Mouse (Mus musculus) T-helper 2 cell (primary cell): Measurements from ENCODE around the gene Cep295.
"Not testable (repeated sequence)": the region's sequence is repeated elsewhere in the genome, so short reads cannot be mapped to it uniquely, and the experiment has no call there.

Experiments
- in situ Hi-C: fragments of 300-600 bp; cut with MboI, MseI; formaldehyde crosslinking; loops from one replicate; pipeline ENCODE4 v1.15.1; 2025; ENCODE audit warnings: high pct_unique_total_duplicates

The Cep295 gene

GRCm38 (mm10) chr9:15357484-15358275 is at the start of gene Cep295:
Gene Cep295 (minus strand): TSS chr9:15357788.
- in situ Hi-C loops, result no loop called here

GRCm38 (mm10) chr9:15397591-15397990 is 40.0 kb upstream of the Cep295 start:
- in situ Hi-C loops, result no loop called here

GRCm38 (mm10) chr9:15395353-15395942 is 37.9 kb upstream of the Cep295 start:
- in situ Hi-C loops, result no loop called here

GRCm38 (mm10) chr9:15387075-15387643 is 29.6 kb upstream of the Cep295 start:
- in situ Hi-C loops, result no loop called here

- in situ Hi-C loops, result no loop called here
Measured at GRCm38 (mm10) chr9:15384266-15384665, 26.7 kb upstream of the Cep295 start.

- in situ Hi-C loops, result loop anchor here (10.0 kb wide), 1 partner anchor 319 kb away; no protein-coding TSS in a partner anchor
Measured at GRCm38 (mm10) chr9:15366260-15366659, 8.7 kb upstream of the Cep295 start.

- in situ Hi-C loops, result loop anchor here (10.0 kb wide), 1 partner anchor 319 kb away; no protein-coding TSS in a partner anchor
Measured at GRCm38 (mm10) chr9:15365856-15366255, 8.3 kb upstream of the Cep295 start.

GRCm38 (mm10) chr9:15364843-15365242 is 7.3 kb upstream of the Cep295 start:
- in situ Hi-C loops, result loop anchor here (10.0 kb wide), 1 partner anchor 320 kb away; no protein-coding TSS in a partner anchor

- in situ Hi-C loops, result no loop called here
Measured at GRCm38 (mm10) chr9:15356916-15357483, 588 bp downstream of the Cep295 start.

GRCm38 (mm10) chr9:15349925-15350324 is 7.7 kb downstream of the Cep295 start:
- in situ Hi-C loops, result loop anchor here (10.0 kb wide), 1 partner anchor 1535 kb away; no protein-coding TSS in a partner anchor

GRCm38 (mm10) chr9:15337776-15338175 is 19.8 kb downstream of the Cep295 start:
- in situ Hi-C loops, result no loop called here

- in situ Hi-C loops, result no loop called here
Measured at GRCm38 (mm10) chr9:15318170-15318742, 39.3 kb downstream of the Cep295 start.

- in situ Hi-C loops, result no loop called here
Measured at GRCm38 (mm10) chr9:15317223-15318169, 40.1 kb downstream of the Cep295 start.

- in situ Hi-C loops, result not testable (repeated sequence)
Measured at GRCm38 (mm10) chr9:15316296-15316695, 41.3 kb downstream of the Cep295 start.

- in situ Hi-C loops, result no loop called here
Measured at GRCm38 (mm10) chr9:15314619-15315018, 43.0 kb downstream of the Cep295 start.

GRCm38 (mm10) chr9:15313633-15314032 is 44.0 kb downstream of the Cep295 start:
- in situ Hi-C loops, result no loop called here

- in situ Hi-C loops, result no loop called here
Measured at GRCm38 (mm10) chr9:15312054-15312735, 45.4 kb downstream of the Cep295 start.

- in situ Hi-C loops, result no loop called here
Measured at GRCm38 (mm10) chr9:15310179-15310578, 47.4 kb downstream of the Cep295 start.

GRCm38 (mm10) chr9:15309425-15309824 is 48.2 kb downstream of the Cep295 start:
- in situ Hi-C loops, result no loop called here

- in situ Hi-C loops, result no loop called here
Measured at GRCm38 (mm10) chr9:15308254-15308653, 49.3 kb downstream of the Cep295 start.
